Mouse (Mus musculus): ENCODE measurements around the gene Rpa1. TPM values are rescaled to one million over a fixed set of nuclear protein-coding genes. Genes with fewer than 3 reads are reported as not detected.

Rpa1 gene
- polyA plus RNA-seq, 1 experiment from 2014 or later, result 146 TPM

- WGBS, result 89% methylated on average over 6 of the region's 6 CpGs
- H3K9ac ChIP-seq (ENCODE audit: low read length), result no peak overlapping the region
- no peaks in the 10 kb centered on the region for H3K27me3 ChIP-seq (ENCODE audit: control insufficient read depth, insufficient read depth, low read length)
- H3K9me3 ChIP-seq (ENCODE audit: control insufficient read depth, low read length), result no peaks in the 10 kb centered on the region
- no peak overlapping the region for H3K4me3 ChIP-seq (ENCODE audit: low read depth, low read length)
- no peaks in the 10 kb centered on the region for H3K4me1 ChIP-seq (replicated peaks; ENCODE audit: control insufficient read depth, insufficient read depth, low read length)
- ATAC-seq (replicated peaks; ENCODE audit: low FRiP score), result no peak
- H3K4me2 ChIP-seq (ENCODE audit: low read depth, low read length, severe bottlenecking), result no peak overlapping the region
- H3K27ac ChIP-seq (ENCODE audit: low read depth, low read length), result no peak overlapping the region
- peaks cover 6% of the 10 kb centered on the region; the same call in 1 of the 2 replicates for H3K36me3 ChIP-seq (ENCODE audit: control insufficient read depth, insufficient read depth, low read length)
- no peak for DNase-seq (ENCODE audit: low spot score)
Observed at GRCm38 (mm10) chr11:75311751-75312150, 36.4 kb downstream of the Rpa1 start.

- Histone ChIP-seq H3K36me3 (ENCODE audit: control insufficient read depth, insufficient read depth, low read length) (peaks cover 6% of the 10 kb centered on the region), H3K4me3 (ENCODE audit: low read depth, low read length) (no peak overlapping the region), H3K4me1 (replicated peaks; ENCODE audit: control insufficient read depth, insufficient read depth, low read length) (no peaks in the 10 kb centered on the region), H3K27ac (ENCODE audit: low read depth, low read length) (no peak overlapping the region), H3K4me2 (ENCODE audit: low read depth, low read length, severe bottlenecking) (no peak overlapping the region), H3K9ac (ENCODE audit: low read length) (no peak overlapping the region), H3K27me3 (ENCODE audit: control insufficient read depth, insufficient read depth, low read length) (no peaks in the 10 kb centered on the region), H3K9me3 (ENCODE audit: control insufficient read depth, low read length) (no peaks in the 10 kb centered on the region)
- ATAC-seq (replicated peaks; ENCODE audit: low FRiP score) (no peak), DNase-seq (ENCODE audit: low spot score) (no peak)
- WGBS, result 86% methylated on average over 8 of the region's 8 CpGs
Observed at GRCm38 (mm10) chr11:75310813-75311212, 37.3 kb downstream of the Rpa1 start.

- H3K27ac ChIP-seq (ENCODE audit: low read depth, low read length), result no peak overlapping the region
- no peak overlapping the region for H3K4me3 ChIP-seq (ENCODE audit: low read depth, low read length)
- DNase-seq (ENCODE audit: low spot score), result no peak
- no peaks in the 10 kb centered on the region for H3K9me3 ChIP-seq (ENCODE audit: control insufficient read depth, low read length)
- H3K4me1 ChIP-seq (replicated peaks; ENCODE audit: control insufficient read depth, insufficient read depth, low read length), result no peaks in the 10 kb centered on the region
- H3K4me2 ChIP-seq (ENCODE audit: low read depth, low read length, severe bottlenecking), result no peak overlapping the region
- H3K27me3 ChIP-seq (ENCODE audit: control insufficient read depth, insufficient read depth, low read length), result no peaks in the 10 kb centered on the region
- H3K36me3 ChIP-seq (ENCODE audit: control insufficient read depth, insufficient read depth, low read length), result peaks cover 8% of the 10 kb centered on the region
- WGBS, result 93% methylated on average over 4 of the region's 4 CpGs
- H3K9ac ChIP-seq (ENCODE audit: low read length), result no peak overlapping the region
- no peak for ATAC-seq (replicated peaks; ENCODE audit: low FRiP score)
Observed at GRCm38 (mm10) chr11:75308650-75309049, 39.5 kb downstream of the Rpa1 start.

GRCm38 (mm10) chr11:75304797-75305196 lies 43.3 kb downstream of the Rpa1 start:
- Histone ChIP-seq H3K27me3 (ENCODE audit: control insufficient read depth, insufficient read depth, low read length) (no peaks in the 10 kb centered on the region), H3K9ac (ENCODE audit: low read length) (no peak overlapping the region), H3K27ac (ENCODE audit: low read depth, low read length) (no peak overlapping the region), H3K36me3 (ENCODE audit: control insufficient read depth, insufficient read depth, low read length) (peaks cover 2% of the 10 kb centered on the region), H3K4me3 (ENCODE audit: low read depth, low read length) (no peak overlapping the region), H3K9me3 (ENCODE audit: control insufficient read depth, low read length) (no peaks in the 10 kb centered on the region), H3K4me2 (ENCODE audit: low read depth, low read length, severe bottlenecking) (no peak overlapping the region), H3K4me1 (replicated peaks; ENCODE audit: control insufficient read depth, insufficient read depth, low read length) (no peaks in the 10 kb centered on the region)
- ATAC-seq (replicated peaks; ENCODE audit: low FRiP score), result no peak
- no peak for DNase-seq (ENCODE audit: low spot score)
- 86% methylated on average over 9 of the region's 9 CpGs for WGBS

- Histone ChIP-seq H3K36me3 (ENCODE audit: control insufficient read depth, insufficient read depth, low read length) (peaks cover 2% of the 10 kb centered on the region; the same call in 1 of the 2 replicates), H3K27ac (ENCODE audit: low read depth, low read length) (no peak overlapping the region)
- WGBS, result 84% methylated on average over 9 of the region's 9 CpGs
Observed at GRCm38 (mm10) chr11:75300954-75301353, 47.2 kb downstream of the Rpa1 start.

GRCm38 (mm10) chr11:75299786-75300185 lies 48.3 kb downstream of the Rpa1 start:
- Histone ChIP-seq H3K4me2 (ENCODE audit: low read depth, low read length, severe bottlenecking) (no peak overlapping the region), H3K9ac (ENCODE audit: low read length) (no peak overlapping the region), H3K4me3 (ENCODE audit: low read depth, low read length) (no peak overlapping the region), H3K27me3 (ENCODE audit: control insufficient read depth, insufficient read depth, low read length) (no peaks in the 10 kb centered on the region), H3K9me3 (ENCODE audit: control insufficient read depth, low read length) (no peaks in the 10 kb centered on the region), H3K36me3 (ENCODE audit: control insufficient read depth, insufficient read depth, low read length) (peaks cover 2% of the 10 kb centered on the region; the same call in 1 of the 2 replicates), H3K27ac (ENCODE audit: low read depth, low read length) (no peak overlapping the region), H3K4me1 (replicated peaks; ENCODE audit: control insufficient read depth, insufficient read depth, low read length) (no peaks in the 10 kb centered on the region)
- WGBS, result 79% methylated on average over 10 of the region's 10 CpGs
- no peak for DNase-seq (ENCODE audit: low spot score)
- ATAC-seq (replicated peaks; ENCODE audit: low FRiP score), result no peak

More at GRCm38 (mm10) chr11:75300954-75301353, 47.2 kb downstream of the Rpa1 start:
- Histone ChIP-seq H3K27me3 (ENCODE audit: control insufficient read depth, insufficient read depth, low read length) (no peaks in the 10 kb centered on the region), H3K9me3 (ENCODE audit: control insufficient read depth, low read length) (no peaks in the 10 kb centered on the region), H3K4me3 (ENCODE audit: low read depth, low read length) (no peak overlapping the region), H3K4me1 (replicated peaks; ENCODE audit: control insufficient read depth, insufficient read depth, low read length) (no peaks in the 10 kb centered on the region), H3K4me2 (ENCODE audit: low read depth, low read length, severe bottlenecking) (no peak overlapping the region), H3K9ac (ENCODE audit: low read length) (no peak overlapping the region)
- no peak for DNase-seq (ENCODE audit: low spot score)
- ATAC-seq (replicated peaks; ENCODE audit: low FRiP score), result no peak

- WGBS, result 70% methylated on average over 11 of the region's 11 CpGs
- H3K4me2 ChIP-seq (ENCODE audit: low read depth, low read length, severe bottlenecking), result no peak overlapping the region
- H3K9ac ChIP-seq (ENCODE audit: low read length), result no peak overlapping the region
- H3K9me3 ChIP-seq (ENCODE audit: control insufficient read depth, low read length), result no peaks in the 10 kb centered on the region
- H3K27ac ChIP-seq (ENCODE audit: low read depth, low read length), result no peak overlapping the region
- no peaks in the 10 kb centered on the region; the same call in 1 of the 2 replicates for H3K36me3 ChIP-seq (ENCODE audit: control insufficient read depth, insufficient read depth, low read length)
- DNase-seq (ENCODE audit: low spot score) (no peak), ATAC-seq (replicated peaks; ENCODE audit: low FRiP score) (no peak)
- H3K4me3 ChIP-seq (ENCODE audit: low read depth, low read length), result no peak overlapping the region
- H3K4me1 ChIP-seq (replicated peaks; ENCODE audit: control insufficient read depth, insufficient read depth, low read length), result peaks cover 1% of the 10 kb centered on the region; the same call in 1 of the 2 replicates
- H3K27me3 ChIP-seq (ENCODE audit: control insufficient read depth, insufficient read depth, low read length), result no peaks in the 10 kb centered on the region
Observed at GRCm38 (mm10) chr11:75298491-75298890, 49.6 kb downstream of the Rpa1 start.

GRCm38 (mm10) chr11:75297631-75298030 lies 50.5 kb downstream of the Rpa1 start:
- H3K4me3 ChIP-seq (ENCODE audit: low read depth, low read length), result no peak overlapping the region
- 83% methylated on average over 9 of the region's 9 CpGs for WGBS
- no peak overlapping the region for H3K9ac ChIP-seq (ENCODE audit: low read length)
- no peaks in the 10 kb centered on the region; the same call in 1 of the 2 replicates for H3K27me3 ChIP-seq (ENCODE audit: control insufficient read depth, insufficient read depth, low read length)
- no peak overlapping the region for H3K27ac ChIP-seq (ENCODE audit: low read depth, low read length)
- H3K9me3 ChIP-seq (ENCODE audit: control insufficient read depth, low read length), result no peaks in the 10 kb centered on the region
- DNase-seq (ENCODE audit: low spot score) (no peak), ATAC-seq (replicated peaks; ENCODE audit: low FRiP score) (no peak)
- H3K4me1 ChIP-seq (replicated peaks; ENCODE audit: control insufficient read depth, insufficient read depth, low read length), result peaks cover 2% of the 10 kb centered on the region; the same call in 1 of the 2 replicates
- no peak overlapping the region for H3K4me2 ChIP-seq (ENCODE audit: low read depth, low read length, severe bottlenecking)
- no peaks in the 10 kb centered on the region; the same call in 1 of the 2 replicates for H3K36me3 ChIP-seq (ENCODE audit: control insufficient read depth, insufficient read depth, low read length)

GRCm38 (mm10) chr11:75296406-75297005 lies 51.6 kb downstream of the Rpa1 start:
- no peaks in the 10 kb centered on the region for H3K9me3 ChIP-seq (ENCODE audit: control insufficient read depth, low read length)
- ATAC-seq (replicated peaks; ENCODE audit: low FRiP score), result no peak
- H3K27me3 ChIP-seq (ENCODE audit: control insufficient read depth, insufficient read depth, low read length), result peaks cover 9% of the 10 kb centered on the region
- H3K4me3 ChIP-seq (ENCODE audit: low read depth, low read length), result no peak overlapping the region
- no peak overlapping the region for H3K4me2 ChIP-seq (ENCODE audit: low read depth, low read length, severe bottlenecking)
- H3K4me1 ChIP-seq (replicated peaks; ENCODE audit: control insufficient read depth, insufficient read depth, low read length), result peaks cover 4% of the 10 kb centered on the region; the same call in 1 of the 2 replicates
- H3K36me3 ChIP-seq (ENCODE audit: control insufficient read depth, insufficient read depth, low read length), result no peaks in the 10 kb centered on the region; the same call in 1 of the 2 replicates
- 84% methylated on average over 9 of the region's 9 CpGs for WGBS
- DNase-seq (ENCODE audit: low spot score), result no peak
- H3K27ac ChIP-seq (ENCODE audit: low read depth, low read length), result no peak overlapping the region
- no peak overlapping the region for H3K9ac ChIP-seq (ENCODE audit: low read length)
